7 mouse cellular contexts compared by ENCODE assay signal in genomic region chr16:35540333-35541116, GRCm38 (mm10). TPM values are rescaled to one million over a fixed set of nuclear protein-coding genes. Genes with fewer than 3 reads are reported as not detected.
DNase-seq lines count a peak whose midpoint lies in the region; ATAC-seq and TF ChIP-seq lines count a peak whose summit lies in the region.

No protein-coding gene starts in this region.

- peaks cover 6% of the 10 kb centered on the region; the same call in 1 of the 2 replicates for H3K4me1 ChIP-seq in forebrain, postnatal 0 days (ENCODE audit: insufficient read depth)
- H3K4me1 ChIP-seq in intestine, embryonic 14.5 days (replicated peaks; ENCODE audit: control insufficient read depth, insufficient read depth, low read length) = peaks cover 11% of the 10 kb centered on the region; the same call in 1 of the 2 replicates
- H3K4me1 ChIP-seq in midbrain, embryonic 11.5 days (ENCODE audit: control insufficient read depth, insufficient read depth, low read length) = peaks cover 8% of the 10 kb centered on the region

- peak overlapping the region; percentile 56 for H3K4me3 ChIP-seq in forebrain, postnatal 0 days (ENCODE audit: low read depth, low read length)
- H3K4me3 ChIP-seq in intestine, embryonic 14.5 days (ENCODE audit: low read depth, low read length) = peak overlapping the region; percentile 57
- peak overlapping the region; percentile 91 for H3K4me3 ChIP-seq in midbrain, embryonic 11.5 days (ENCODE audit: low read depth, low read length)

- no peaks in the 10 kb centered on the region for H3K9me3 ChIP-seq in forebrain, postnatal 0 days (ENCODE audit: low read length)
- H3K9me3 ChIP-seq in intestine, embryonic 14.5 days (ENCODE audit: control insufficient read depth, low read length) = no peaks in the 10 kb centered on the region
- no peaks in the 10 kb centered on the region for H3K9me3 ChIP-seq in midbrain, embryonic 11.5 days (ENCODE audit: control insufficient read depth, low read length)

- WGBS in forebrain, postnatal 0 days = under 1% methylated on average over 22 of the region's 23 CpGs
- under 1% methylated on average over 21 of the region's 23 CpGs for WGBS in intestine, embryonic 14.5 days
- under 1% methylated on average over 23 of the region's 23 CpGs for WGBS in midbrain, embryonic 11.5 days

- H3K27me3 ChIP-seq in Patski = peaks cover 47% of the 10 kb centered on the region
- no peaks in the 10 kb centered on the region for H3K27me3 ChIP-seq in forebrain, postnatal 0 days (ENCODE audit: insufficient read depth, low read length)
- peaks cover 46% of the 10 kb centered on the region for H3K27me3 ChIP-seq in intestine, embryonic 14.5 days (replicated peaks; ENCODE audit: control insufficient read depth, insufficient read depth, low read length)
- peaks cover 4% of the 10 kb centered on the region; the same call in 1 of the 2 replicates for H3K27me3 ChIP-seq in midbrain, embryonic 11.5 days (ENCODE audit: control insufficient read depth, insufficient read depth, low read length)

- no peaks in the 10 kb centered on the region for H3K36me3 ChIP-seq in forebrain, postnatal 0 days (ENCODE audit: insufficient read depth)
- H3K36me3 ChIP-seq in intestine, embryonic 14.5 days (ENCODE audit: control insufficient read depth, insufficient read depth, low read length) = no peaks in the 10 kb centered on the region
- H3K36me3 ChIP-seq in midbrain, embryonic 11.5 days (ENCODE audit: control insufficient read depth, insufficient read depth, low read length) = peaks cover 3% of the 10 kb centered on the region; the same call in 1 of the 2 replicates

- CTCF ChIA-PET in Patski (lab: Charles Lee) = interaction anchor here (0.7 to 5.8 kb wide), 37 partner anchors 8 to 282 kb away, joined by 3 to 88 read pairs (median 5); partner anchors contain the start of gene Sec22a

- H3K9ac ChIP-seq in forebrain, postnatal 0 days = peak overlapping the region; percentile 71
- H3K9ac ChIP-seq in intestine, embryonic 14.5 days (ENCODE audit: low read length) = no peak overlapping the region
- peak overlapping the region; percentile 96 for H3K9ac ChIP-seq in midbrain, embryonic 11.5 days (ENCODE audit: low read length)

- peak overlapping the region; percentile 95 for H3K4me2 ChIP-seq in forebrain, postnatal 0 days (ENCODE audit: low read depth)
- H3K4me2 ChIP-seq in intestine, embryonic 14.5 days (ENCODE audit: low read length) = peak overlapping the region; percentile 98
- H3K4me2 ChIP-seq in midbrain, embryonic 11.5 days = peak overlapping the region; percentile 54

- POLR2A ChIA-PET in Patski (lab: Charles Lee) = interaction anchor here (0.6 to 1.9 kb wide), 8 partner anchors 10 to 168 kb away, joined by 3 to 8 read pairs (median 4); no protein-coding TSS in a partner anchor

- H3K27ac ChIP-seq in forebrain, postnatal 0 days (ENCODE audit: low read depth, low read length) = peak overlapping the region; percentile 9; the same call in 1 of the 2 replicates
- no peak overlapping the region for H3K27ac ChIP-seq in intestine, embryonic 14.5 days (ENCODE audit: low read depth)
- H3K27ac ChIP-seq in midbrain, embryonic 11.5 days (ENCODE audit: low read depth, low read length) = peak overlapping the region; percentile 87; the same call in 1 of the 2 replicates

- in situ Hi-C loops in Patski (cut with MboI; ENCODE audit: low pct_unique_long_range_greater_than_20kb) = loop anchor here (5.0 kb wide), 1 partner anchor 87 kb away; no protein-coding TSS in a partner anchor

- no peak for TF ChIP-seq CTCF in Patski (IDR thresholded peaks at IDR 0.05)
- TF ChIP-seq CTCF in forebrain, postnatal 0 days (IDR thresholded peaks at IDR 0.05; ENCODE audit: low read depth) = peak; percentile 76

- peak; percentile 72 for ATAC-seq in Patski
- peak; percentile 65 for ATAC-seq in forebrain, postnatal 0 days
- ATAC-seq in intestine, embryonic 14.5 days (replicated peaks; ENCODE audit: low FRiP score, low TSS enrichment, low read depth) = 0 out of 2 replicates have a peak, but pooled peaks have one; percentile 49
- peak; percentile 1; the same call in 1 of the 2 replicates for ATAC-seq in midbrain, embryonic 11.5 days (ENCODE audit: low FRiP score)

- intact Hi-C loops in left cerebral cortex, postnatal 25 days (cut with DNase I) = loop anchor here (1.0 to 5.0 kb wide), 4 partner anchors 48 to 277 kb away; no protein-coding TSS in a partner anchor

- DNase-seq in Patski (ENCODE audit: low read depth, low spot score) = peak; percentile 24
- DNase-seq in cerebellum, adult 8-10 months = peak; percentile 49
- peak; percentile 86 for DNase-seq in forebrain, postnatal 0 days
- peak; percentile 83 for DNase-seq in intestine, embryonic 14.5 days (ENCODE audit: low spot score)
- peak; percentile 67 to 81 for DNase-seq in left cerebral cortex, postnatal 25 days (ENCODE audit: low spot score in 2 of 2)
- peak; percentile 98 for DNase-seq in midbrain, embryonic 11.5 days (ENCODE audit: low spot score, missing footprints)
- DNase-seq in T-cell, adult 2 months (ENCODE audit: low spot score) = no peak

RNA-seq across cellular contexts. Expression of gene Sema5b, which starts 0.4 kb away (rescaled TPM):
- 22.4 TPM for polyA plus RNA-seq in Patski (2021)
- total RNA-seq in forebrain, postnatal 0 days (2014; rRNA removed) = 18.4 and 30.1 TPM in 2 replicates
- polyA plus RNA-seq in forebrain, postnatal 0 days (2015; fragmentation: Nextera tagmentation; extraction: Ambion mirVana) = 6.3 and 12.8 TPM in 2 replicates
- 5.1 and 7.0 TPM in 2 replicates for polyA plus RNA-seq in intestine, embryonic 14.5 days (2014; fragmentation: Nextera tagmentation; extraction: Ambion mirVana)
- 10 to 100 TPM; 14.0 to 18.1 TPM for total RNA-seq in left cerebral cortex, postnatal 25 days (2021)
- 31.1 and 31.7 TPM in 2 replicates for polyA plus RNA-seq in midbrain, embryonic 11.5 days (2014; fragmentation: Nextera tagmentation; extraction: Ambion mirVana)

RNA-seq across cellular contexts. Expression of gene Pdia5, which starts 49.9 kb away (rescaled TPM):
- polyA plus RNA-seq in Patski (2021) = 22.2 TPM
- 1.6 and 2.5 TPM in 2 replicates for total RNA-seq in forebrain, postnatal 0 days (2014; rRNA removed)
- polyA plus RNA-seq in forebrain, postnatal 0 days (2015; fragmentation: Nextera tagmentation; extraction: Ambion mirVana) = 8.7 and 8.8 TPM in 2 replicates
- polyA plus RNA-seq in intestine, embryonic 14.5 days (2014; fragmentation: Nextera tagmentation; extraction: Ambion mirVana) = 18.2 and 19.7 TPM in 2 replicates
- total RNA-seq in left cerebral cortex, postnatal 25 days (2021) = 1 to 10 TPM; 3.9 to 5.1 TPM
- 8.7 and 9.6 TPM in 2 replicates for polyA plus RNA-seq in midbrain, embryonic 11.5 days (2014; fragmentation: Nextera tagmentation; extraction: Ambion mirVana)

Comparison
In these comparisons a context has a peak if more than half of its experiments do, and no peak if none do; other contexts are left out.
1. ATAC-seq: peak in every context shown above with its lines; median percentile 72 in Patski; 65 in forebrain, postnatal 0 days; 49 in intestine, embryonic 14.5 days; 1 in midbrain, embryonic 11.5 days.